Mouse (Mus musculus): ENCODE results near the gene Tead2. TPM values are rescaled to one million over a fixed set of nuclear protein-coding genes. Genes with fewer than 3 reads are reported as not detected.

Gene Tead2
- polyA plus RNA-seq, 1 experiment, result 4.7 TPM

- Histone ChIP-seq H3K27ac (ENCODE audit: insufficient read depth, low read length) (peak overlapping the region; percentile 47), H3K4me1 (ENCODE audit: control insufficient read depth, insufficient read depth, low read length) (peaks cover 48% of the 10 kb centered on the region), H3K27me3 (ENCODE audit: control insufficient read depth, insufficient read depth, low read length) (no peaks in the 10 kb centered on the region), H3K4me3 (replicated peaks; ENCODE audit: insufficient read depth, low read depth, low read length) (no peak overlapping the region)
- TF ChIP-seq CTCF (IDR thresholded peaks at IDR 0.05; ENCODE audit: borderline replicate concordance, insufficient read depth, low read depth, low read length) (peak; percentile 98), POLR2A (IDR thresholded peaks at IDR 0.05; ENCODE audit: borderline replicate concordance, insufficient read depth, low read length) (no peak)
- peak; percentile 91 to 93 for DNase-seq
- 8% methylated on average over 5 of the region's 5 CpGs for WGBS
Observed at GRCm38 (mm10) chr7:45198435-45198834, 17.1 kb upstream of the Tead2 start.

GRCm38 (mm10) chr7:45198961-45199360 is 16.6 kb upstream of the Tead2 start:
- WGBS, result 72% methylated on average over 11 of the region's 11 CpGs

GRCm38 (mm10) chr7:45202654-45203053 is 12.9 kb upstream of the Tead2 start:
- Histone ChIP-seq H3K4me1 (ENCODE audit: control insufficient read depth, insufficient read depth, low read length) (peaks cover 10% of the 10 kb centered on the region; the same call in 1 of the 2 replicates), H3K27me3 (ENCODE audit: control insufficient read depth, insufficient read depth, low read length) (no peaks in the 10 kb centered on the region), H3K4me3 (replicated peaks; ENCODE audit: insufficient read depth, low read depth, low read length) (no peak overlapping the region), H3K27ac (ENCODE audit: insufficient read depth, low read length) (no peak overlapping the region)
- WGBS, result 66% methylated on average over 10 of the region's 10 CpGs
- DNase-seq, result no peak
- TF ChIP-seq POLR2A (IDR thresholded peaks at IDR 0.05; ENCODE audit: borderline replicate concordance, insufficient read depth, low read length) (no peak), CTCF (IDR thresholded peaks at IDR 0.05; ENCODE audit: borderline replicate concordance, insufficient read depth, low read depth, low read length) (no peak)

More at GRCm38 (mm10) chr7:45198961-45199360, 16.6 kb upstream of the Tead2 start:
- TF ChIP-seq CTCF (IDR thresholded peaks at IDR 0.05; ENCODE audit: borderline replicate concordance, insufficient read depth, low read depth, low read length) (no peak), POLR2A (IDR thresholded peaks at IDR 0.05; ENCODE audit: borderline replicate concordance, insufficient read depth, low read length) (no peak)
- peak overlapping the region; percentile 47; the same call in 1 of the 2 replicates for H3K27ac ChIP-seq (ENCODE audit: insufficient read depth, low read length)
- no peak overlapping the region for H3K4me3 ChIP-seq (replicated peaks; ENCODE audit: insufficient read depth, low read depth, low read length)
- H3K4me1 ChIP-seq (ENCODE audit: control insufficient read depth, insufficient read depth, low read length), result peaks cover 43% of the 10 kb centered on the region
- no peaks in the 10 kb centered on the region for H3K27me3 ChIP-seq (ENCODE audit: control insufficient read depth, insufficient read depth, low read length)
- no peak for DNase-seq

- H3K4me1 ChIP-seq (ENCODE audit: control insufficient read depth, insufficient read depth, low read length), result no peaks in the 10 kb centered on the region; the same call in 1 of the 2 replicates
- peak; percentile 95 to 96 for DNase-seq
- no peaks in the 10 kb centered on the region for H3K27me3 ChIP-seq (ENCODE audit: control insufficient read depth, insufficient read depth, low read length)
- peak within 1 kb of the TSS; percentile 57; the same call in 1 of the 2 replicates for H3K27ac ChIP-seq (ENCODE audit: insufficient read depth, low read length)
- H3K4me3 ChIP-seq (replicated peaks; ENCODE audit: insufficient read depth, low read depth, low read length), result peak within 1 kb of the TSS; percentile 70
- WGBS, result 6% methylated on average over 44 of the region's 44 CpGs
- TF ChIP-seq POLR2A (IDR thresholded peaks at IDR 0.05; ENCODE audit: borderline replicate concordance, insufficient read depth, low read length), result peak; percentile 94; the same call in 1 of the 2 replicates
- no peak for TF ChIP-seq CTCF (IDR thresholded peaks at IDR 0.05; ENCODE audit: borderline replicate concordance, insufficient read depth, low read depth, low read length)
Observed at GRCm38 (mm10) chr7:45204380-45205143, 11.0 kb upstream of the Tead2 start, which contains the start of gene Ccdc155. Ccdc155 (minus strand) TSS chr7:45204892.

GRCm38 (mm10) chr7:45208260-45208659 is 7.3 kb upstream of the Tead2 start:
- TF ChIP-seq CTCF (IDR thresholded peaks at IDR 0.05; ENCODE audit: borderline replicate concordance, insufficient read depth, low read depth, low read length) (no peak), POLR2A (IDR thresholded peaks at IDR 0.05; ENCODE audit: borderline replicate concordance, insufficient read depth, low read length) (no peak)
- WGBS, result 83% methylated on average over 6 of the region's 6 CpGs
- no peak for DNase-seq
- no peaks in the 10 kb centered on the region; the same call in 1 of the 2 replicates for H3K4me1 ChIP-seq (ENCODE audit: control insufficient read depth, insufficient read depth, low read length)
- H3K4me3 ChIP-seq (replicated peaks; ENCODE audit: insufficient read depth, low read depth, low read length), result no peak overlapping the region
- H3K27ac ChIP-seq (ENCODE audit: insufficient read depth, low read length), result no peak overlapping the region
- H3K27me3 ChIP-seq (ENCODE audit: control insufficient read depth, insufficient read depth, low read length), result no peaks in the 10 kb centered on the region; the same call in 1 of the 2 replicates

GRCm38 (mm10) chr7:45211070-45211469 is 4.5 kb upstream of the Tead2 start:
- WGBS, result 81% methylated on average over 10 of the region's 10 CpGs
- TF ChIP-seq POLR2A (IDR thresholded peaks at IDR 0.05; ENCODE audit: borderline replicate concordance, insufficient read depth, low read length), result no peak
- no peak for TF ChIP-seq CTCF (IDR thresholded peaks at IDR 0.05; ENCODE audit: borderline replicate concordance, insufficient read depth, low read depth, low read length)
- peaks cover 2% of the 10 kb centered on the region; the same call in 1 of the 2 replicates for H3K27me3 ChIP-seq (ENCODE audit: control insufficient read depth, insufficient read depth, low read length)
- no peak for DNase-seq
- H3K4me3 ChIP-seq (replicated peaks; ENCODE audit: insufficient read depth, low read depth, low read length), result no peak overlapping the region
- no peak overlapping the region for H3K27ac ChIP-seq (ENCODE audit: insufficient read depth, low read length)
- no peaks in the 10 kb centered on the region; the same call in 1 of the 2 replicates for H3K4me1 ChIP-seq (ENCODE audit: control insufficient read depth, insufficient read depth, low read length)

GRCm38 (mm10) chr7:45211851-45212251 is 3.7 kb upstream of the Tead2 start, which contains the start of gene Dkkl1:
Dkkl1 (minus strand) TSS chr7:45212147.
- Histone ChIP-seq H3K27me3 (ENCODE audit: control insufficient read depth, insufficient read depth, low read length) (peaks cover 2% of the 10 kb centered on the region; the same call in 1 of the 2 replicates), H3K4me1 (ENCODE audit: control insufficient read depth, insufficient read depth, low read length) (no peaks in the 10 kb centered on the region; the same call in 1 of the 2 replicates), H3K4me3 (replicated peaks; ENCODE audit: insufficient read depth, low read depth, low read length) (no peak within 1 kb of the TSS), H3K27ac (ENCODE audit: insufficient read depth, low read length) (no peak within 1 kb of the TSS)
- DNase-seq, result no peak
- TF ChIP-seq POLR2A (IDR thresholded peaks at IDR 0.05; ENCODE audit: borderline replicate concordance, insufficient read depth, low read length) (no peak), CTCF (IDR thresholded peaks at IDR 0.05; ENCODE audit: borderline replicate concordance, insufficient read depth, low read depth, low read length) (no peak)
- 11% methylated on average over 17 of the region's 17 CpGs for WGBS
